Comparison of ENCODE assay signal across 8 mouse cellular contexts in the genomic region with DNA sequence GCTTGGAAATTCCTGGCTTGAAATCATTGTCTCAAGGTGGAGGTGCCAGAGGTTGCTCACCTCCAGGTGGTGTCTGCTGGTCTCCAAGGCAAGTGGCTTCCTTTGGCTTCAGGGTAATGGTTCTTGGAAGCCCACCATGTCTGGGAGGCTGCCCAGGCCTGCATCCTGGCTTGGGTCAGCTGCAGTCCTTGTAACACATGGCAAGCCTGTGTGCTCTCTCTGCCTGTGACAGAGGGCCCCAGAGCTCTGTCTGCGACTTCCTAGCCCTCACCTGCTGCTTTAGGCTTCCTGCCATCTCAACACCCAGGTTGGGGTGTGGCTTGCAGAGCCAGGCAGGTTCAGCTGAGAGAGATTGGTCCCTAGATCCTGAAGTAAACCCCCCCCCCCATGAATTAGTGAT. TPM values are rescaled to one million over a fixed set of nuclear protein-coding genes. Genes with fewer than 3 reads are reported as not detected.
DNase-seq lines count a peak whose midpoint lies in the region; ATAC-seq and TF ChIP-seq lines count a peak whose summit lies in the region.

No protein-coding gene starts in this region.

- no peak for ATAC-seq in embryonic facial prominence, embryonic 13.5 days (ENCODE audit: insufficient number of reproducible peaks, insufficient read depth, low FRiP score, low TSS enrichment, low read depth)
- no peak for ATAC-seq in intestine, embryonic 14.5 days (replicated peaks; ENCODE audit: low FRiP score, low TSS enrichment, low read depth)
- ATAC-seq in neural tube, embryonic 14.5 days (ENCODE audit: low read depth) = no peak

- peak overlapping the region; percentile 98 for H3K4me2 ChIP-seq in embryonic facial prominence, embryonic 13.5 days
- peak overlapping the region; percentile 70 for H3K4me2 ChIP-seq in intestine, embryonic 14.5 days (ENCODE audit: low read length)
- peak overlapping the region; percentile 94 for H3K4me2 ChIP-seq in neural tube, embryonic 14.5 days (ENCODE audit: low read depth, low read length)

- H3K9me3 ChIP-seq in embryonic facial prominence, embryonic 13.5 days = no peaks in the 10 kb centered on the region
- H3K9me3 ChIP-seq in intestine, embryonic 14.5 days (ENCODE audit: control insufficient read depth, low read length) = no peaks in the 10 kb centered on the region
- H3K9me3 ChIP-seq in neural tube, embryonic 14.5 days (ENCODE audit: control insufficient read depth, low read length) = no peaks in the 10 kb centered on the region

- no peak for DNase-seq in liver, adult 2 months (ENCODE audit: extremely low read depth, low read depth, low spot score)
- DNase-seq in liver = no peak
- DNase-seq in intestine, embryonic 14.5 days (ENCODE audit: low spot score) = no peak
- no peak for DNase-seq in MN1 (ENCODE audit: low spot score)
- no peak for DNase-seq in frontal cortex, postnatal 36 days (ENCODE audit: low spot score in 2 of 2)
- no peak for DNase-seq in right cerebral cortex, adult 2 months (ENCODE audit: low spot score in 2 of 2)

- peaks cover 21% of the 10 kb centered on the region for H3K4me1 ChIP-seq in liver, adult 2 months (ENCODE audit: control insufficient read depth, insufficient read depth, low read length)
- peaks cover 44% of the 10 kb centered on the region for H3K4me1 ChIP-seq in embryonic facial prominence, embryonic 13.5 days
- peaks cover 21% of the 10 kb centered on the region for H3K4me1 ChIP-seq in intestine, embryonic 14.5 days (replicated peaks; ENCODE audit: control insufficient read depth, insufficient read depth, low read length)
- H3K4me1 ChIP-seq in neural tube, embryonic 14.5 days (ENCODE audit: control insufficient read depth, insufficient read depth, low read length) = peaks cover 35% of the 10 kb centered on the region

- peaks cover 53% of the 10 kb centered on the region for H3K79me2 ChIP-seq in liver, adult 2 months (ENCODE audit: control insufficient read depth, insufficient read depth, low read length)

- WGBS in liver, adult 2 months = 0% methylated on average over 1 of the region's 1 CpGs
- 40% methylated on average over 1 of the region's 1 CpGs for WGBS in embryonic facial prominence, embryonic 13.5 days
- 55% methylated on average over 1 of the region's 1 CpGs for WGBS in intestine, embryonic 14.5 days
- WGBS in neural tube, embryonic 14.5 days = 58% methylated on average over 1 of the region's 1 CpGs

- no peaks in the 10 kb centered on the region for H3K27me3 ChIP-seq in liver, adult 2 months (ENCODE audit: control insufficient read depth, insufficient read depth, low read length)
- H3K27me3 ChIP-seq in embryonic facial prominence, embryonic 13.5 days = no peaks in the 10 kb centered on the region
- no peaks in the 10 kb centered on the region for H3K27me3 ChIP-seq in intestine, embryonic 14.5 days (replicated peaks; ENCODE audit: control insufficient read depth, insufficient read depth, low read length)
- no peaks in the 10 kb centered on the region for H3K27me3 ChIP-seq in neural tube, embryonic 14.5 days (ENCODE audit: control insufficient read depth, insufficient read depth, low read length)

- peak overlapping the region; percentile 92 for H3K27ac ChIP-seq in liver, adult 2 months (replicated peaks; ENCODE audit: insufficient read depth, low read depth, low read length)
- 0 out of 2 replicates have a peak overlapping the region, but pooled peaks have one; percentile 81 for H3K27ac ChIP-seq in embryonic facial prominence, embryonic 13.5 days
- H3K27ac ChIP-seq in intestine, embryonic 14.5 days (ENCODE audit: low read depth) = no peak overlapping the region
- no peak overlapping the region for H3K27ac ChIP-seq in neural tube, embryonic 14.5 days (ENCODE audit: low read depth, low read length)

- no peak for TF ChIP-seq CTCF in liver, adult 2 months (IDR thresholded peaks at IDR 0.05; ENCODE audit: low read depth, low read length)

- H3K36me3 ChIP-seq in liver, adult 2 months (ENCODE audit: control insufficient read depth, insufficient read depth, low read length) = no peaks in the 10 kb centered on the region
- H3K36me3 ChIP-seq in embryonic facial prominence, embryonic 13.5 days = peaks cover 50% of the 10 kb centered on the region
- H3K36me3 ChIP-seq in intestine, embryonic 14.5 days (ENCODE audit: control insufficient read depth, insufficient read depth, low read length) = peaks cover 29% of the 10 kb centered on the region
- H3K36me3 ChIP-seq in neural tube, embryonic 14.5 days (ENCODE audit: control insufficient read depth, insufficient read depth, low read length) = no peaks in the 10 kb centered on the region

- H3K4me3 ChIP-seq in liver, adult 2 months (ENCODE audit: insufficient read depth, low read depth, low read length) = peak overlapping the region; percentile 73; the same call in 1 of the 2 replicates
- H3K4me3 ChIP-seq in embryonic facial prominence, embryonic 13.5 days = peak overlapping the region; percentile 96
- peak overlapping the region; percentile 95 for H3K4me3 ChIP-seq in intestine, embryonic 14.5 days (ENCODE audit: low read depth, low read length)
- peak overlapping the region; percentile 97 for H3K4me3 ChIP-seq in neural tube, embryonic 14.5 days (ENCODE audit: low read depth, low read length)

- no peak for TF ChIP-seq POLR2A in liver, adult 2 months (IDR thresholded peaks at IDR 0.05; ENCODE audit: extremely low read depth, insufficient read depth, low read length)

- peak overlapping the region; percentile 95 for H3K9ac ChIP-seq in liver, adult 2 months (ENCODE audit: low read depth, low read length)
- peak overlapping the region; percentile 93 for H3K9ac ChIP-seq in embryonic facial prominence, embryonic 13.5 days
- peak overlapping the region; percentile 84 for H3K9ac ChIP-seq in intestine, embryonic 14.5 days (ENCODE audit: low read length)
- H3K9ac ChIP-seq in neural tube, embryonic 14.5 days (replicated peaks; ENCODE audit: low read depth, low read length) = peak overlapping the region; percentile 83; the same call in 1 of the 2 replicates

RNA-seq across cellular contexts. Expression of gene Stk11, which starts 2.1 kb away (rescaled TPM):
- total RNA-seq in liver, adult 2 months (2014; rRNA removed) = 71.5 and 75.0 TPM in 2 replicates
- 96.8 and 110 TPM in 2 replicates for polyA plus RNA-seq in liver, adult 2 months (2012; rRNA removed)
- 18.5 and 19.0 TPM in 2 replicates for polyA plus RNA-seq in embryonic facial prominence, embryonic 13.5 days (2015; fragmentation: Nextera tagmentation; extraction: Ambion mirVana)
- 27.0 and 27.5 TPM in 2 replicates for polyA plus RNA-seq in intestine, embryonic 14.5 days (2014; fragmentation: Nextera tagmentation; extraction: Ambion mirVana)
- 21.3 and 26.0 TPM in 2 replicates for polyA plus RNA-seq in neural tube, embryonic 14.5 days (2014; fragmentation: Nextera tagmentation; extraction: Ambion mirVana)

RNA-seq across cellular contexts. Expression of gene Sbno2, which starts 12.4 kb away (rescaled TPM):
- 8.9 and 11.8 TPM in 2 replicates for total RNA-seq in liver, adult 2 months (2014; rRNA removed)
- polyA plus RNA-seq in liver, adult 2 months (2012; rRNA removed) = 19.2 and 25.9 TPM in 2 replicates
- polyA plus RNA-seq in embryonic facial prominence, embryonic 13.5 days (2015; fragmentation: Nextera tagmentation; extraction: Ambion mirVana) = 15.8 and 16.1 TPM in 2 replicates
- polyA plus RNA-seq in intestine, embryonic 14.5 days (2014; fragmentation: Nextera tagmentation; extraction: Ambion mirVana) = 14.1 TPM in 2 replicates
- 12.9 and 13.3 TPM in 2 replicates for polyA plus RNA-seq in neural tube, embryonic 14.5 days (2014; fragmentation: Nextera tagmentation; extraction: Ambion mirVana)

RNA-seq across cellular contexts. Expression of gene Atp5d, which starts 20.7 kb away (rescaled TPM):
- total RNA-seq in liver, adult 2 months (2014; rRNA removed) = 144 and 218 TPM in 2 replicates
- 1,387 and 1,558 TPM in 2 replicates for polyA plus RNA-seq in liver, adult 2 months (2012; rRNA removed)
- 491 and 513 TPM in 2 replicates for polyA plus RNA-seq in embryonic facial prominence, embryonic 13.5 days (2015; fragmentation: Nextera tagmentation; extraction: Ambion mirVana)
- 590 and 627 TPM in 2 replicates for polyA plus RNA-seq in intestine, embryonic 14.5 days (2014; fragmentation: Nextera tagmentation; extraction: Ambion mirVana)
- 472 and 519 TPM in 2 replicates for polyA plus RNA-seq in neural tube, embryonic 14.5 days (2014; fragmentation: Nextera tagmentation; extraction: Ambion mirVana)

RNA-seq across cellular contexts. Expression of gene Cbarp, which starts 22.9 kb away (rescaled TPM):
- 0.47 and 0.55 TPM in 2 replicates for total RNA-seq in liver, adult 2 months (2014; rRNA removed)
- polyA plus RNA-seq in liver, adult 2 months (2012; rRNA removed) = 1.2 TPM in 2 replicates
- polyA plus RNA-seq in embryonic facial prominence, embryonic 13.5 days (2015; fragmentation: Nextera tagmentation; extraction: Ambion mirVana) = 6.8 and 9.8 TPM in 2 replicates
- polyA plus RNA-seq in intestine, embryonic 14.5 days (2014; fragmentation: Nextera tagmentation; extraction: Ambion mirVana) = 7.1 and 8.5 TPM in 2 replicates
- polyA plus RNA-seq in neural tube, embryonic 14.5 days (2014; fragmentation: Nextera tagmentation; extraction: Ambion mirVana) = 82.2 and 101 TPM in 2 replicates

RNA-seq across cellular contexts. Expression of gene Midn, which starts 30.3 kb away (rescaled TPM):
- total RNA-seq in liver, adult 2 months (2014; rRNA removed) = 6.9 and 11.6 TPM in 2 replicates
- 27.4 and 38.8 TPM in 2 replicates for polyA plus RNA-seq in liver, adult 2 months (2012; rRNA removed)
- polyA plus RNA-seq in embryonic facial prominence, embryonic 13.5 days (2015; fragmentation: Nextera tagmentation; extraction: Ambion mirVana) = 21.2 and 25.7 TPM in 2 replicates
- polyA plus RNA-seq in intestine, embryonic 14.5 days (2014; fragmentation: Nextera tagmentation; extraction: Ambion mirVana) = 25.5 and 28.9 TPM in 2 replicates
- 38.8 and 39.8 TPM in 2 replicates for polyA plus RNA-seq in neural tube, embryonic 14.5 days (2014; fragmentation: Nextera tagmentation; extraction: Ambion mirVana)

Comparison
In these comparisons a context has a peak if more than half of its experiments do, and no peak if none do; other contexts are left out.
1. H3K27ac ChIP-seq: peak in liver, adult 2 months (single experiment) and embryonic facial prominence, embryonic 13.5 days (single experiment); none in intestine, embryonic 14.5 days (single experiment) and neural tube, embryonic 14.5 days (single experiment).
2. Peak in every context shown above with its lines, with median percentiles within 50 percentile points of each other: H3K4me3 ChIP-seq, H3K9ac ChIP-seq and H3K4me2 ChIP-seq.